Mouse (Mus musculus) kidney, embryonic 16.5 days (tissue): Measurements from ENCODE around the gene Gm20388. TPM values are rescaled to one million over a fixed set of nuclear protein-coding genes. Genes with fewer than 3 reads are reported as not detected.
A peak's percentile ranks its signal among the peaks of the same experiment; 100 is the strongest.

ENCODE experiments used
- ATAC-seq: fragments of 200-750 bp; cut with Nextera tagmentation; 2 replicates; pipeline ENCODE4 v1.8.0; 2017; ENCODE audit warnings: moderate TSS enrichment; ENCODE audit not compliant: low FRiP score, low TSS enrichment
- H3K27ac ChIP-seq: fragments of 300-500 bp; sonication (generic); 2 replicates; pipeline ENCODE4 v1.5.1; 2014; ENCODE audit warnings: low read length
- H3K27me3 ChIP-seq: fragments of 300-500 bp; sonication (generic); 2 replicates; pipeline ENCODE4 v1.6.1; 2014; ENCODE audit warnings: low read length, control low read depth, mixed read lengths; ENCODE audit not compliant: insufficient read depth
- H3K36me3 ChIP-seq: fragments of 300-500 bp; sonication (generic); 2 replicates; pipeline ENCODE4 v1.6.1; 2014; ENCODE audit warnings: low read length, control low read depth, mixed read lengths; ENCODE audit not compliant: insufficient read depth
- H3K4me1 ChIP-seq: fragments of 300-500 bp; sonication (generic); 2 replicates; pipeline ENCODE4 v1.6.1; 2014; ENCODE audit warnings: low read length, control low read depth, mixed read lengths; ENCODE audit not compliant: insufficient read depth
- H3K4me2 ChIP-seq: fragments of 300-500 bp; sonication (generic); replicated peaks from 2 replicates; pipeline ENCODE4 v1.6.1; 2014; ENCODE audit warnings: low read depth, low read length
- H3K4me3 ChIP-seq: fragments of 300-500 bp; sonication (generic); 2 replicates; pipeline ENCODE4 v1.5.1; 2014; ENCODE audit warnings: mild to moderate bottlenecking, low read length
- H3K9ac ChIP-seq: fragments of 300-500 bp; sonication (generic); replicated peaks from 2 replicates; pipeline ENCODE4 v1.6.1; 2014; ENCODE audit warnings: low read length
- H3K9me3 ChIP-seq: fragments of 300-500 bp; sonication (generic); 2 replicates; pipeline ENCODE4 v1.6.1; 2016; ENCODE audit warnings: low read length, control low read depth
- WGBS: fragments of 180-500 bp; shearing (Covaris S2); extraction: QIAGEN DNeasy Blood & Tissue Kit; methylation state at CpG from one replicate; pipeline ENCODE4 v1.1.7; 2014; 5-methylcytosine and 5-hydroxymethylcytosine counted together
- polyA plus RNA-seq: library from polyadenylated mRNA; unstranded; fragments of >200 nt; fragmentation: Nextera tagmentation; extraction: Ambion mirVana; gene quantifications from 2 replicates; pipeline ENCODE4 v1.2.1, GENCODE M21; 2015

Gene Gm20388
- polyA plus RNA-seq, 1 experiment from 2014 or later, result 7.7 TPM

- 68% methylated on average over 7 of the region's 7 CpGs for WGBS
- H3K4me1 ChIP-seq, result 0 out of 2 replicates have a peak, but pooled peaks cover 9% of the 10 kb centered on the region
- H3K27ac ChIP-seq, result no peak overlapping the region
- no peaks in the 10 kb centered on the region for H3K36me3 ChIP-seq
- ATAC-seq, result no peak
- no peaks in the 10 kb centered on the region for H3K9me3 ChIP-seq
- no peak overlapping the region for H3K4me3 ChIP-seq
- no peaks in the 10 kb centered on the region for H3K27me3 ChIP-seq
- H3K9ac ChIP-seq, result no peak overlapping the region
- no peak overlapping the region for H3K4me2 ChIP-seq
Measured at GRCm38 (mm10) chr8:123671454-123671853, 3760.8 kb downstream of the Gm20388 start.

DNA sequence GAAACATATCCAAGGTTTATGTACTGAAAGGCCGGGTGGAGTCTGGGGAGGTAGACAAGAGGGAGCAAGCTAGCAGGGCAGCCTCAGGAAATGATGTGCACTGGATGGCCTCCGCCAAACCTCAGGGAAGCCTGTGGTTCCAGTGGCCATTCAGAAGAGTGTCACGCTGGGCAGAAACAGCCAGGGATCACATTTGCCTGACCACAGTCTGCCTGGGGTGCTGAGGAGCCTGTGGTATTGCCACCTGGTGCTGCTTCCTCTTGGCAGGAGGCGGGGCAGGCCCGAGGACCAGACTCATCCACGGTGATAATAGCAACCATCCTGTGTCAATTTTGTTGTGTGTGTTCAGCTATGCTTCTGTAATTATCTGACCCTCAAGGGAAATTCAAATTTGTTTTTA is 3762.0 kb downstream of the Gm20388 start:
- no peaks in the 10 kb centered on the region for H3K27me3 ChIP-seq
- H3K4me3 ChIP-seq, result no peak overlapping the region
- no peaks in the 10 kb centered on the region for H3K36me3 ChIP-seq
- H3K4me1 ChIP-seq, result 0 out of 2 replicates have a peak, but pooled peaks cover 9% of the 10 kb centered on the region
- no peak overlapping the region for H3K4me2 ChIP-seq
- ATAC-seq, result no peak
- H3K9me3 ChIP-seq, result no peaks in the 10 kb centered on the region
- H3K9ac ChIP-seq, result no peak overlapping the region
- no peak overlapping the region for H3K27ac ChIP-seq
- 73% methylated on average over 6 of the region's 6 CpGs for WGBS

DNA sequence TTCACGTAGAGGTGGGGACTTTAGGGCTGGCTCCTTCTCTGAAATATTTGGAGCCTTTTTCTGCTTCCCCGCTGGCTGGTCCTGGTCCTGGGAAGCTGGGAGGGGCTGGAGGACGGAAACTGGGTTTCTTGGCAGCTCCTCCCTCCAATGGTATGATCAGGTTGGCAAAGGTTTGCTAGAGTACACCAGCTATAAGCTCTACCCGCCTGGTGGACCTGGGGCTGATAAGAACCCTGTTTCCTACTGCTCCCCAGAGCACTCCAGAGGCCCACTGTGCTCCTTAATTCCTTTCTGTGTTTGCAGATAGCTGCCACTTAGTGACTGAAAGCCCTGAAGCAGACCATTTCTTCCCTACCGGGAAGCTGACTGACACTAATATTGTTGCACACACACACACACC is 3765.0 kb downstream of the Gm20388 start:
- Histone ChIP-seq H3K27ac (no peak overlapping the region), H3K36me3 (no peaks in the 10 kb centered on the region), H3K9me3 (no peaks in the 10 kb centered on the region), H3K27me3 (no peaks in the 10 kb centered on the region), H3K4me3 (no peak overlapping the region), H3K4me1 (no peaks in the 10 kb centered on the region), H3K4me2 (no peak overlapping the region), H3K9ac (no peak overlapping the region)
- no peak for ATAC-seq
- WGBS, result 50% methylated on average over 5 of the region's 5 CpGs

DNA sequence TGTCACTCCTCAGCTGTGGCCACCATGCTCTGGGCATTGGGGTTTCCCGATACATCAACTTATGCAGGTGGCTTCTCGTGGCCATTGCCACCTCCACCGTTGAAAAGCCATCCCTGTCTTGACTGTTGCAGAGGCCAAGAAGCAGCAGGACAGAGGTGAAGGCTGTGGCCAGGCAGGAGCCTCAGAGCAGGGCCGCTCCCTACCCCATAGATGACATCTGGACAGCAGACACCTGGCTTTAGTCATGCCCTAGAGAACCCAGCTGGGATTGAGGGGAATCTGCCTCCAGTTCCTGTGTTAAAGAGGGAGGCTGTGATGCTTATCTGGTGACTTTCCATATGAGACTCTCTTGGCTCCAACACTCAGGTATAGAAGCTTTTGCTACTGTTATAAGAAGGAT is 3767.7 kb downstream of the Gm20388 start:
- no peaks in the 10 kb centered on the region for H3K36me3 ChIP-seq
- no peak overlapping the region for H3K4me2 ChIP-seq
- no peak for ATAC-seq
- no peaks in the 10 kb centered on the region for H3K9me3 ChIP-seq
- no peak overlapping the region for H3K27ac ChIP-seq
- peaks cover 11% of the 10 kb centered on the region for H3K4me1 ChIP-seq
- H3K27me3 ChIP-seq, result no peaks in the 10 kb centered on the region
- H3K4me3 ChIP-seq, result no peak overlapping the region
- H3K9ac ChIP-seq, result no peak overlapping the region
- WGBS, result 47% methylated on average over 4 of the region's 4 CpGs

- peak; percentile 66 for ATAC-seq
- no peak overlapping the region for H3K9ac ChIP-seq
- no peak overlapping the region for H3K4me3 ChIP-seq
- H3K36me3 ChIP-seq, result no peaks in the 10 kb centered on the region
- H3K9me3 ChIP-seq, result no peaks in the 10 kb centered on the region
- no peaks in the 10 kb centered on the region for H3K27me3 ChIP-seq
- H3K4me2 ChIP-seq, result peak overlapping the region; percentile 30; the same call in 1 of the 2 replicates
- WGBS, result 26% methylated on average over 18 of the region's 18 CpGs
- H3K4me1 ChIP-seq, result peaks cover 21% of the 10 kb centered on the region
- no peak overlapping the region for H3K27ac ChIP-seq
Measured at GRCm38 (mm10) chr8:123682073-123682761, 3771.6 kb downstream of the Gm20388 start.

DNA sequence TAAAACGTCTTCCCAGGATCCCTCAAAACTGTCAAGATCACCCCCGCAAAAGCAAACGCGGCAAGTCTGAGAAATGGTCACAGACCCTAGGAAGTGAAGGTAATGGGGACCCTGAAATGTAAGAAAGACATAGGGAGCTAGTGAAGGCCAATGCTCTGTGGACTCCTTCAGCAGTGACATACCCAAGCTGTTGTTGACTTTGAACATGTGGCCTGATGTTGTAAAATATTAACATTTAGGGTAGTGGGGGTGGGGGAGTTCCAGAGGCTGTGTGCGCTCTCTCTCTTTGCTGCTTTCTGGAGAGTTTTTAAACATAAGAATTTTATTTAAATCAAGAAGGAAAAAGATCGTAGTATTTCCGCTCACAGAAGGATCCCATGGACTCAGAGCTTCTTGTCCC is 3772.7 kb downstream of the Gm20388 start:
- Histone ChIP-seq H3K27ac (no peak overlapping the region), H3K4me2 (no peak overlapping the region), H3K9ac (no peak overlapping the region), H3K4me3 (no peak overlapping the region), H3K36me3 (no peaks in the 10 kb centered on the region), H3K4me1 (peaks cover 21% of the 10 kb centered on the region), H3K27me3 (no peaks in the 10 kb centered on the region), H3K9me3 (no peaks in the 10 kb centered on the region)
- ATAC-seq, result no peak
- 53% methylated on average over 7 of the region's 7 CpGs for WGBS

DNA sequence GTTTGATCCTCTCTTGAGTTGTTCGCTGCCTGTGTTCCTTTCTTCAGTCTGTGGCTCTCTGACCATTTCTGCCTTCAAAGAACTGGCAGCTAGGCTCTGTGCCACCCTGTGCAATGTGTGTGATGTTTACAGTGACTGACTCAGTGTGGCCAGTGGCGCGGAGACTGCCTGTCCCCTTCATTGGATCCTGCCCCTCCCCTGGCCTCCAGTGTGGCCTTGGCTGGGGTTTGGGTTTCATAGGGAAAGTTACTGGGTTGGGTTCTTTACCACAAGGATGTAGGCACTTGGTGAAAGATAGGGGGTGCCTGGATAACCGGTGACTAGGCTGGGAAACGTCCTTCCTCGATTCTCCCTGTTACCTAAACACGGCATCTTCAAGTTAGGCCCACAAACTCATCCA is 3774.2 kb downstream of the Gm20388 start:
- Histone ChIP-seq H3K27me3 (no peaks in the 10 kb centered on the region), H3K4me1 (peaks cover 21% of the 10 kb centered on the region), H3K27ac (0 out of 2 replicates have a peak overlapping the region, but pooled peaks have one; percentile 23), H3K4me2 (no peak overlapping the region), H3K4me3 (no peak overlapping the region), H3K36me3 (no peaks in the 10 kb centered on the region), H3K9ac (no peak overlapping the region), H3K9me3 (no peaks in the 10 kb centered on the region)
- WGBS, result 50% methylated on average over 7 of the region's 7 CpGs
- ATAC-seq, result 0 out of 2 replicates have a peak, but pooled peaks have one; percentile 64

DNA sequence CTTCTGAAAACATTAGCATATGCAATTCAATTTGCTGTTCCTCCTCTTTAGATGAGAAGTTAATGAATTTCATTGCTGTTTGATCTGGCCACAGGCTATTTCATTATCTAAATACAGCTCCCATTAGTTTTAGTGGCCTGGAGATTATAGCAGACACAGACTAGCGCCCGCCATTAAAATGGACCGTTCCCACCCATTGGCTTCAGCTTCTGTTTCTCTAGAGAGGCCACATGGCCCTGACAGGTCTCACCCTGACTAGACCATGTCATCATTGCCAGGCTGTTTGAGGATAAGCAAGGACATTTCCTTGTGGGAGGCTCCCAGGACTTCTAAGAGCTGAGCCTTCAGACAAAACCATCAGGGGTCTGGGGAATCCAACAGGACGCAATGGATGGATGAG is 3774.8 kb downstream of the Gm20388 start:
- H3K4me1 ChIP-seq, result peaks cover 21% of the 10 kb centered on the region
- ATAC-seq, result no peak
- 39% methylated on average over 4 of the region's 4 CpGs for WGBS
- H3K9me3 ChIP-seq, result no peaks in the 10 kb centered on the region
- H3K9ac ChIP-seq, result no peak overlapping the region
- no peak overlapping the region for H3K4me2 ChIP-seq
- H3K4me3 ChIP-seq, result no peak overlapping the region
- no peaks in the 10 kb centered on the region for H3K36me3 ChIP-seq
- H3K27me3 ChIP-seq, result no peaks in the 10 kb centered on the region
- no peak overlapping the region for H3K27ac ChIP-seq

GRCm38 (mm10) chr8:123687826-123688225 is 3777.2 kb downstream of the Gm20388 start:
- Histone ChIP-seq H3K36me3 (no peaks in the 10 kb centered on the region), H3K4me1 (peaks cover 13% of the 10 kb centered on the region), H3K27ac (no peak overlapping the region), H3K4me3 (no peak overlapping the region), H3K9ac (no peak overlapping the region), H3K27me3 (no peaks in the 10 kb centered on the region), H3K9me3 (no peaks in the 10 kb centered on the region), H3K4me2 (no peak overlapping the region)
- WGBS, result 30% methylated on average over 4 of the region's 4 CpGs
- ATAC-seq, result no peak

GRCm38 (mm10) chr8:123692165-123692962 is 3781.7 kb downstream of the Gm20388 start:
- no peak for ATAC-seq
- Histone ChIP-seq H3K36me3 (no peaks in the 10 kb centered on the region), H3K4me2 (no peak overlapping the region), H3K27ac (no peak overlapping the region), H3K27me3 (no peaks in the 10 kb centered on the region), H3K9ac (no peak overlapping the region), H3K9me3 (no peaks in the 10 kb centered on the region), H3K4me1 (no peaks in the 10 kb centered on the region), H3K4me3 (no peak overlapping the region)
- 83% methylated on average over 10 of the region's 10 CpGs for WGBS
